Mouse (Mus musculus): Measurements from ENCODE around the gene Mcf2. TPM values are rescaled to one million over a fixed set of nuclear protein-coding genes. Genes with fewer than 3 reads are reported as not detected.
A peak's percentile ranks its signal among the peaks of the same experiment; 100 is the strongest.

The Mcf2 gene
- 1.1 and 1.8 TPM in 2 replicates for total RNA-seq (2017)

DNA sequence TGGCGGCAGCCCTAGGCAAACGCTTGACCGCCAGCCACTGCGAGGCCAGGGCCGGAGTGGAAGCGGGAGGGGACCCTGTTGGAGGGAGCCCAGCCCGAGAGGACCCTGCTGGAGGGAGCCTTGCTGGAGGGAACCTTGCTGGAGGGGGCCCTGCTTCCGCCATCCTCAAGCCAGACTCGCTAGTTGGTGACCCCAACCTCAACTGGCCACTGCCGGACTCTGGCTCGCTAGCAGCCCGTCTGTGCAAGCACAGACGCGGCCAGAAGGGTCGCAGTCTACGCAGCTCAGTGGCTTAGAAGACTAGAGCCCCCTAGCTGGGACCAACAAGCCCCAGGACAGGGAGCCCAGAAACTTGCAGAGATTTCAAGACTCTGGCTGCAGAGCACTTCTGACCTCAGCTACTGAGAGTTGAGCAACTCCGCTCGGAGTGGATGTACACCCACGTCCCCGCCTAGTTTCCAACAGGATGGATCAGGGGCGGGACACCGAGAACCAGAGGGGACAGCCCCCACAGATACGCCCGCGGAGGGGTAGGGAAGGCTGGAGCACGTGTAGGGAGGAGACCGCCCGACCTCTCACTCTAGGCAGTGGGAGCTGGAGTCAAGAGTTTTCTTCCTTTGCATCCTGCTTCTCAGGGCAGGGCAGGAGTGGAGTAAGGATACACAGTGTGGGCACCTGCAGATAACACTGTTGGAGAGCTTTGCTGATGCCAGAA lies at the start of gene Mcf2:
Gene Mcf2, minus strand, starts transcription at position 346 of the 715 bp plus-strand sequence.
- ATAC-seq (replicated peaks; ENCODE audit: low read depth, poor library complexity, severe bottlenecking) = peak; percentile 72

DNA sequence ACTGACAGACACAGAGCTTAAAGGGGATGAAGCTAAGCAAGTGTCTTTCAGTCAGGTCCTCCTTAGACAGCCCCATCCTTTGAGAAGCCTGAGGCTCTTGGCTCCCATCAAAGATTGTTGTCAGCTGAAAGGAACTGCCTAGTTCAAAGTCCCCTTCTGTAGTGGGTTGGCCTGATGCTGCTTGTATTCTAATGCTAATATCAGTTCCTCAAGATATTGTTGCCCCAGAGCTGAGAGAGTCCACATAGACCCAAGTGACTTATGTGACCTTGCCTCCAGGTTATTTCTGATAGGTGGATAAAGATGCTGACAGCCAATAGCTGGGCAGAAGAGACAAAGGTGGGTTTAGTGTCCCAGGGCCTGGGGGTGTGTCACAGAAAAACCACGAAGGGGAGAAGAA lies 8.8 kb upstream of the Mcf2 start:
- no peak for ATAC-seq (replicated peaks; ENCODE audit: low read depth, poor library complexity, severe bottlenecking)

DNA sequence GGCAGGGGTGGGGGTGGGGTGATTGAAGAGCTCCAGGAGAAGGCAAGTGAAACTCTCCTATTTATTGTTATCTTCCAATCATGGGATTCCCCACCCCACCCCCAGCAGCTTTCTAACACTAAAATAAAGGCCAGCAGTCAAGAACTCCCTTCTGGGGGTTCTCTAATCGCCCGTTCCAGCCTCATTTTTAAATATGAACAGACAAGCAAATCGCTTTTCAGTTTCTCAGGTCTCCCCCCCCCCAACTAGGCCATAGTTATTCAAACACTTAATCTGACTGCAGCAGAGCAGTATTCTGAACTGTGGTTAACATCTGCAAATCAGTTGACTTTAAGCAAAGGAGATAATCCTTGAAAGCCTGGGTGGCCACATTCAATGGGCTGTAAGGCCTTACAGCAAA lies 3.7 kb upstream of the Mcf2 start:
- no peak for ATAC-seq (replicated peaks; ENCODE audit: low read depth, poor library complexity, severe bottlenecking)

DNA sequence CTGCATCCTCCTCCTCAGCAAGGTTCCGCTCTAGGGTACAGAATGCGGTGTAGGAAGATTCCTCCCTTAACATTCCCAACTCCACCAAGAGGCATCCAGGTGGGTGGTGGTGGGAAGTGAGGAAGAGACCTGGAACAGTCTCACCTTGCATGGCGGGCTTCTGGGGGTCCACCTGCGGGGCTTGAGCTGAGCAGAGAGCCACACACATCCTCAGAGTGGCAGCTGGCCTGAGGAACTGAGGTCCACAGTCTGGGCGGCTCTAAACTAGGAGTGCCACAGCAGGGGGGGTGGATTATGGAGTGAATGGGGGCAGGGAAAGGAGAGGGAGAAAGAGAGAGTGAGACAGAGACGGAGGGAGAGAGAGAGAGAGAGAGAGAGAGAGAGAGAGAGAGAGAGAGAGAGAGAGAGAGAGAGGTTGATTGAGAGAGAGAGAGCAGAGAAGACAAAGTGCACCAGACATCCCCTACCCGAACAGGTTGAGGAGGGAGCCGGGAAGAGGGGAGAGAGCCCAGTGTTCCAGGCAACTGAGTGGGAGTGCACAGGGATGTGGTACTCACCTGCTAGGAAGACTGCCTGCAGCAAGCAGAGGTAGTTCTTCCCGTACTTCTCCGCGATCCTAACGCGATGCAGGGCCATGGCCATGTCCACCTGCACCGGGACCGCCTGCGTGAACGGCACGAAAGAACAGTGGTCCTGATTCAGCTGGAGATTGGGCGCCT lies 705 bp downstream of the Mcf2 start:
- ATAC-seq (replicated peaks; ENCODE audit: low read depth, poor library complexity, severe bottlenecking) = peak; percentile 31; the same call in 1 of the 2 replicates

DNA sequence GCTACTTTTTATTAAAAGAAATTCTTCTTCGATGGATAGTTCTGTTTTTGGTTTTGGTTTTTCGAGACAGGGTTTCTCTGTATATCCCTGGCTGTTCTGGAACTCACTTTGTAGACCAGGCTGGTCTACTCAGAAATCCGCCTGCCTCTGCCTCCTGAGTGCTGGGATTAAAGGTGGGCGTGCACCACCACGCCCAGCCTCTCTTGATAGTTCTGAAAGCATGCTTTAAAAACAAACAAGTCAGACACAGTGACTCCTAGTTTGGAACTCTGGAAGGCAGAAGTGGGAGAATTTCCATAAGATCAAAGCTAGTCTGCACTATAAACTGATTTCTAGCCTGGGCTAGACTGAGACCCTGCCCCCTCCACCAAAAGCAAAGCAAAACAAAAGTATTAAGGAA lies 8.8 kb downstream of the Mcf2 start:
- no peak for ATAC-seq (replicated peaks; ENCODE audit: low read depth, poor library complexity, severe bottlenecking)

DNA sequence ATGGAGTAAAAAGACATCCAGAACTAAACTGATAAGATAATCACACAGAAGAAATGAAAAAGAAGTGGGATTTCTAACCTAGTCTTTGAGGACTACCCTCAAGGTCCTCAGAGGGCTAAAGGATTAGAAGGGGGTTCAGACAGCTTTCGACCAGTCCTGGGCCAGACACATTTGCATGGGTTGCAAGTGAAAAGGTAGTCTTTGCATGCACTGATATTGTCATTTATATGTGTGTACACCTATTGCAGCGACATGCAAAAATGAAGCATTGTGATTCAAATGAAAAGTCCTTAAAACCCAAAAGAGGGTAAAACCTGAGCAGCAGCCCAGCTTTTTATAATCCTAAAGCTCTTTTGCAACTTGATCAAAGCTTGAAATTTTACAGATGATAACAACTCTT lies 9.4 kb downstream of the Mcf2 start:
- ATAC-seq (replicated peaks; ENCODE audit: low read depth, poor library complexity, severe bottlenecking) = no peak

DNA sequence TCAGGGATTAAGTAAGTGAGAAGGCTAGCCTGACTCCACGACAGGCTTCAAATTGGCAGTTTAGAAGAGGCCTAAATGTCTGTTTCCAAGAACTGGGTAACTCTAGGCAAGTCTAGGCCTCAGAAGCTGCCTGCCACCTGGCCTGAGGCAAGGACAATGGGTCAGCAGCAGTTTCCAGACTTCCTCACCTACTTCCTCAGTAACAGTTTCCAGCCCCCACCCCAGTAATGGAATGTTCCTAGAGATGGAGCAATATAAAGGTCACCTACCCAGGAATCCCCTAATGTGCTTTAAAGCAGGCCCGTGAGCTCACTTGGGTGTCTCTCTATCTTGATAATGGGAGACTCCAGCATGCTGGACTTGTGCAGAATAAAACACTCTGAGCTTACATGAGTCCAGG lies 10.1 kb downstream of the Mcf2 start:
- no peak for ATAC-seq (replicated peaks; ENCODE audit: low read depth, poor library complexity, severe bottlenecking)

DNA sequence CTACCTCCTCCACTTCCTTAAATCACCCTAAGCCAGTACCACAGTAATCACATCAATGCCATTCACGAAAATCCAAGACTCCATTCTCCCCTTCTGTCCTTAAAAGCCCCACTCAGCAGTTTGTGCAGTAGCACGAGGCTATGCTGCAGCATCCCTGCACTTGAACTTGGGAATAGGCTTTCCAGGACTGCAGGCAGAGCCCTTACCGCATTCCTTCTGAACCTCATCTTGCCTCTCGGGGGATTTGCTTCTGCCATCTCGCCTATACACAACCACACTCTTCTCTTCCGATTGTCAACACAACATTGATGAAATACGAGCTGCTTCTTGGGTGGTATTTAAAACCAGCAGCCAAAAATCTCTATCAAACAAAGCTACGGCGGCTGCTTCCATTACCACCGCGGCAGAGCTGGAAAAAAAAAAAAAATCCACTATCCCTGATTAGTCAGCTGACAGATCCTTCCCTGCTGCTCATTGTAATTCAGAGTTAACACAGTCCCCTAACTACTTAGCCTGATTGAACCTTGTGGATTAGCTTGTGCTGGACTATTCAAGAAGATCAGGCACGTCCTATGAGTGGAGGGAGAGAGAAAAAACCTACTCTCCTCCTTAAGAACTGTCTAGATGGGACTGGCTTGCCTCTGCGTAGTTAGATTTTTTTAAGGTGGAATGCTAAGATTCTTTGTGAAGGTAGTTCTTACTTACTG lies 31.5 kb downstream of the Mcf2 start:
- ATAC-seq (replicated peaks; ENCODE audit: low read depth, poor library complexity, severe bottlenecking) = no peak

DNA sequence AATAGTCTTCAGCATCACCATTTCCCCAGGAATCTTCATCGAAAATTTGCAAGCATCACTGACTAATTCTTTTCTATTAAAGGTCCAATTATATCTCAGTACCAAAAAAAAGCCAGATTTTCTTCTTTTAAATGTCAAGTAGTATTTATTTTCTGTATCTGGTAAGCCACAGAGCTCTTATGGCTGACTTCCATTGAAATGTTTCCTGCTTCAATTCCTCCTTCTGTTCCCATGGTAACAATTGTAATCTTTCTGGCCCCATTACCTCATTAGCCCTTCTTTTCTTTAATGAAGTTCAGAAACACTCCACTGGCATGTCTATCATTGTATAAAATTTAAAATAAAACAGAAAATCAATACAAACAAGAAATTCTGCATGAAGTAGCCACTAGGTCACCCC lies 103.5 kb downstream of the Mcf2 start:
- no peak for ATAC-seq (replicated peaks; ENCODE audit: low read depth, poor library complexity, severe bottlenecking)

DNA sequence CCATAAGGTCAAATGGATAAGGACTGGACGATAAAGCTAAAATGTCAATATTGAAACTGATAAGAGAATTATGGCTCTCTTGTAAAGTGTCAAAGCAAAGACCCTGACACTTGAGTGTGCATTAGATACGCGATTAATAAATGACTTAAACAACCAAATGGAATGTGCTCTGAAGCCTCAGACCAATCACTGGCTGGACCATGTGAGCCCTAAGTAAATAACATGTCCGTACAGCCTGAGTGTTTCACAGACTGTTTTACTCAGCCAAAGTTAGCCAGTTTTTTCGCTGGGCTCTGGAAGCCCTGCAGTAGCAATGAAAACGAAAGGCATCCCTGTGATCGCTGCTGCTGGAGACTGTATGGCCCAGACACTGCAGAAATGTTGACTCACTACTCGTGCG lies 123.7 kb downstream of the Mcf2 start:
- no peak for ATAC-seq (replicated peaks; ENCODE audit: low read depth, poor library complexity, severe bottlenecking)

DNA sequence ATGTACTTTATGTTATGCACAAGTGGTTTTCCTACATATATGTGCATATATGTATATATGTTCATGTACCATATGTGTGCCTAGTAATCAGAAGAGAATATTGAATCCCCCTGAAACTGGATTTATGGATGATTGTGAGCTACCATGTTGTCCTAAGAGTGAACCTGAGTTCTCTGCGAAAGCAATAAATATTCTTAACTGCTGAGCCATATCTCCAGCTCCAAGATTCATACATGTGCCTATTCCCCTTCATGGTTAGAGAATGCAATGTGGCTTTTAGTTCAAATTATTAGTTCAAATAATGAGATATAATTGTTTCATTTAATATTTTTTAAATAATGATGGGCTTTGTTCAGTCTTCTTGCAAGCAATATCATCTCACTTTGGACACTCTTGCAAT lies 124.1 kb downstream of the Mcf2 start:
- ATAC-seq (replicated peaks; ENCODE audit: low read depth, poor library complexity, severe bottlenecking) = no peak

DNA sequence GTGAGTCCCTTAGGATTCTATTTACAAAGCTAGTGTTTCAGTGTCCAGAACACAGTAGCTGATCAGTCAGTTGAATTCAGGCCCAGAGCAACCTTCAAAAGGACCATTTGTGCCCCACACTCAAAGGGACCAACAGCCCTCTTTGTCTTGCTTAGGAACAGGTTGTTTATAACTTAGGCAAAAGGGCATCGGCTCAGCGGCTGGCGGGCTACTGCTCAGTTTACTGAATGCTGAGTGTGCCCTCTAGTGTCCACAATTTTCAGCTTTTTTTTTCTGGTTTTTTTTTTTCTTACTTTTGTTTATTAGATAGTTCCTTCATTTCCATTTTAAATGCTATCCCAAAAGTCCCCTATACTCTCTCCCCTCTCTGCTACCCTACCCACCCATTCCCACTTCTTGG lies 152.2 kb downstream of the Mcf2 start:
- ATAC-seq (replicated peaks; ENCODE audit: low read depth, poor library complexity, severe bottlenecking) = peak; percentile 72

DNA sequence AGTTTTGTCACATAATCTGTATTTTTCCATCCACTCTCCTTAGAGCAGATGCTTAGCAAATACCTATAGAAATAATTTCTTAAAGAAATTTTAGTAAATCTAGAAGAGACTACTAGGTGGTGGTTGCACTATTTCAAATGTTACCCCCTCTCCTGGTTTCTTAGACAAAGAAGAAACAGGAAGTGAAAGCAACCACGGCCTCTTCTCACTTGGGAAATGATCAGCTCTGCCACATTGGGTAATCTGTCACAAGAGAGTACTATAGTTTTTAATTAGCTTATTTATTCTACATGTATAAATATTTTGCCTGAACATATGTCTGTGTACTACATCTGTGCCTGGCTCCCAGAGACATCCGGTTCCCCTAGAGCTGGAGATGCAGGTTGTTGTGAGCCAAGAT lies 157.3 kb downstream of the Mcf2 start:
- ATAC-seq (replicated peaks; ENCODE audit: low read depth, poor library complexity, severe bottlenecking) = peak; percentile 77

DNA sequence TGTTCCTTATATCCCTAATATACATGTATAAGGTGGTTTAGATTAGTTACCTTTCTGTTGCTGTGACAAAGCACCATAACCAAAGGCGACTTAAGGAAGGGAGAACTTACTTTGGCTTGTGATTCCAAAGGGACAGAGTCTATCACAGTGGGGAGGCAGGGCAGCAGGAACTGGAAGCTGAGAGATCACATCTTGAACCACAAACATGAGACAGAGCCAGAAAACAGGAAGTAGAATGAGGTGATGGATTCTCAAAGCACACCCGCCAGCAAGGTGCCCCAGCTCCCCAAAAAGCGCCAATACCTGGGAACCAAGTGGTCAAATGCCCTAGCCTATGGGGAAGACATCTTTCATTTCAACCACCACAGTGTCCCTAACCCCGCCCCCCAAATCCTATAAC lies 157.9 kb downstream of the Mcf2 start:
- 0 out of 2 replicates have a peak, but pooled peaks have one; percentile 36 for ATAC-seq (replicated peaks; ENCODE audit: low read depth, poor library complexity, severe bottlenecking)

DNA sequence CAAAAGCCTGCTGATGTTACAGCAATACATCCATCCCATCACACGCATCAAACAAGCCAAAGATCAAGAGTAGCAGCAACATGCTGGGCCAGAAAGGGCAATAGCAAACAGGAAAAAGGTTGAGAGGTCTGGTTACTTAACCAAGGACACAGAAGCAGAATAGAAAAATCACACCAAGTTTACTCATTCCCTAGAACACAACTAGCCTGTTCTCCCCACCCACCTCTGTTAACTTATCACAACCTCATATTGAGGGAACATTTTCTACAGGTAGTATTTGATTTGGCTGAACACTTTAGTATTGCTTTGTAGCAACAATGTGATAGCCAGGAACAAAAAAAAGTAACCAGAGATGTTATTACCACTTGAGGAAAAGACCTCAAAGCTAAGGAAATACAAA lies 164.3 kb downstream of the Mcf2 start:
- ATAC-seq (replicated peaks; ENCODE audit: low read depth, poor library complexity, severe bottlenecking) = no peak

DNA sequence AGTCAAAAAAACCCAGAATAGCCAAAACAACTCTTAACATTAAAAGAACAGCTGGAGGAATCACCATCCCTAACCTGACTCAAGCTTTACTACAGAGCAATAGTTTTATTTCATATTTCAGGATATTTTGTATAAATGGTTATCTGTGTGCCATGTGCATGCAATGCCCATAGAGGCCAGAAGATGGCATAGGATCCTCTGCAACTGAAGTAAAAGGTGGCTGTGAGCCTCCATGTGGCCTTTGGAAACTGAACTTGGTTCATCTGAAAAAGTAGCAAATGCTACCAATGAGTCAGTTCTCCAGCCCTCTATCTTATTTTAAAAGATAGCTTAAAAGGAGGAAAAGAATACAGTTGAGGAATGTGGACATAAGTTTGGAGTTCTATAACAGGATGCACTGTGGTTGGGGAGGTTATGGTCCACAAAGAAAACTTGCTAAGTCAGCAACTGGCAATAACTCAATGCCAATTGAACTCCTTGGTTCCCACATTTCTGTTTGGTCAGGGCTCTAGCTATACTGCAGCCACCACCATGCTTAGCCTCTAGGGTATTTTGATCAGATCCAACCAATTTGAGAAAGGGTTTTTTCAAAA lies 165.7 kb downstream of the Mcf2 start:
- ATAC-seq (replicated peaks; ENCODE audit: low read depth, poor library complexity, severe bottlenecking) = peak; percentile 83

Other genes starting within 250 kb of the Mcf2 start
- not detected in 2 replicates for gene F9, start 179.6 kb downstream of the Mcf2 start, total RNA-seq (2017)

All from common myeloid progenitor, adult 5-6 weeks (primary cell).